Mouse (Mus musculus) liver, adult (tissue): Measurements from ENCODE around the gene Zfp366.
A peak's percentile ranks its signal among the peaks of the same experiment; 100 is the strongest.

ENCODE experiments used
- GATA4 ChIP-seq: IDR thresholded peaks from 2 replicates; pipeline ENCODE4 v1.6.1; 2014; ENCODE audit warnings: mild to moderate bottlenecking, low read length; ENCODE audit not compliant: insufficient replicate concordance

Gene Zfp366

DNA sequence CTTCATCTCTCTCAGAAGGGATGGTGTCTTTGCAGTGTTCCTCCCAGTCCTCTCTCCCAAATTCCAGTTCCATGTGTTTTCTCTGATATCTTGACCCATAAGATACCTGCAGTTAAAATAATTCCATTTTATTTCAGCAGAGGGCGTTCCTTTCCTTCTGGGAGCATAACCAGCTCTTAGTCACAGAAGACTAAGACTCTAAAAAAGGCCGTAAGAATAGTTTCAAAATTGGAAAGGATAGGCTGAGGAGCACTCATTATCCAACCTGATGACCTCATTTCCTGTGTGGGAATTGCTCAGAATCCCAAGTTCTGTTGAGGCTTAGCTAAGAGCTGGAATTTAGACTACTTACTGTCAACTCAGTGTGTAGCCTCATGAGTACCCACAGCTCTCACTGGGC, 14.3 kb upstream of the Zfp366 start:
- no peak for TF ChIP-seq GATA4

DNA sequence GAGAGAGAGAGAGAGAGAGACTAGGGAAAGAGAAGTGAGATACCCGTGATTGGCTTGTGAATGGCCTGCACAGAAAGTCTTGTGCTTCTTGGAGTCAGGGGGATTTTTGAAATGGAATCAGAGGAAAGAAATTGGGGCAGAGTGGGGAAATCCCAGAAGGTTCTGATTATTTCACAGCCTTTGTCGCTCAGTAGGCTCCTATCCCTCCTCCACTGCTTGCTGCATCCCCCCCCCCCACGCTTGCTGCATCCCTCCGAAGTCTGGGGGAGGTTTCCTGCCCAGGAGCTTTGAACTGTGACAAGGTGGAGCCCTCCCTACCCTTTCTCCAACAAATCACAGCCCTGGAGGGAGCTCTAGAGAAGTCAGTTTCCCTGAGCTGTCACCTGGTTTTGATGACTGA, 10.8 kb upstream of the Zfp366 start:
- TF ChIP-seq GATA4, result no peak

DNA sequence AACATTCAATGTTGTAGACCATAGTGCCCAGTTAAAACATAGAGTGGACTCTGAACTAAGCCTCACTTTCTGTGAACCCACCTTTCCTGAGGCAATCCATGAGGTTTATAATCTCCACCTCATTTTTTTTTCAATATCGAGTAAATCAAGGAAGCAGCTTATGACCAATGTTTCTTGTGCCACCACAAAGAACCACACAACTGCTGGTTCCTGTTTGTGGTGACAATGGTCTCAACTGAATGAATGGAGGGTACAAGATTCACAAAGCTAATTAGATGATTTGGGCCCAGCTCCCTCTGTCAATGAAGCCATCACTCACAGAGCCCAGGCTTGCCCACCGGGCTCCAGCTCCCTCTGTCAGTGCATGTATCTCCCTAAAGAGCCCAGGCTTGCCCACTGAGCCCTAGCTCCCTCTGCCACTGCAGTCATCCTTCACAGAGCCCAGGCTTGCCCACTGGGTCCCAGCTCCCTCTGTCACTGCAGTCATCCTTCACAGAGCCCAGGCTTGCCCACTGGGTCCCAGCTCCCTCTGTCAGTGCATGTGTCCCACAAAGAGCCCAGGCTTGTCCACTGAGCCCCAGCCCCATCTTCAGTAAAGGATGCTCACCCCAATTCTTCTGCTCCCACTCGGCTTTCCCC, 1.2 kb upstream of the Zfp366 start:
- TF ChIP-seq GATA4, result no peak

DNA sequence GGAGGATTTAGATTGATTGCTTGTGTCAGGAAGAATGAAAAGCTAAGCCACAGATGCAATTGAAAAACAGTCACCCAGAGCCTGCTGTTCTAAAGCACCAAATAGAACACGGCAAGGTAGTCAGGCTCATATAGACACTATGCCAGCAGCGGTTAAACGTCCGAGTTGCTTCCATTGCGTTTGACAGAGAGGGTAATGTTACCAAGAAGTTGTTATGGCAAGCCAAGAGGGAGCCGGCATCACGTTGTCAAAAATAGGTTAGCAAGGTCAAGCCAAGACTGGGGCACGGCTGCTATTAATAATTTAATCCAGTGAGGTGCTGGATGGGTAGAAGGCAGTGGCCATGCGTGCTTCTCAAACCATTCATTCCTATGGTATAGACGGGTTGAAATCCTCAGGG, 950 bp downstream of the Zfp366 start:
- no peak for TF ChIP-seq GATA4

DNA sequence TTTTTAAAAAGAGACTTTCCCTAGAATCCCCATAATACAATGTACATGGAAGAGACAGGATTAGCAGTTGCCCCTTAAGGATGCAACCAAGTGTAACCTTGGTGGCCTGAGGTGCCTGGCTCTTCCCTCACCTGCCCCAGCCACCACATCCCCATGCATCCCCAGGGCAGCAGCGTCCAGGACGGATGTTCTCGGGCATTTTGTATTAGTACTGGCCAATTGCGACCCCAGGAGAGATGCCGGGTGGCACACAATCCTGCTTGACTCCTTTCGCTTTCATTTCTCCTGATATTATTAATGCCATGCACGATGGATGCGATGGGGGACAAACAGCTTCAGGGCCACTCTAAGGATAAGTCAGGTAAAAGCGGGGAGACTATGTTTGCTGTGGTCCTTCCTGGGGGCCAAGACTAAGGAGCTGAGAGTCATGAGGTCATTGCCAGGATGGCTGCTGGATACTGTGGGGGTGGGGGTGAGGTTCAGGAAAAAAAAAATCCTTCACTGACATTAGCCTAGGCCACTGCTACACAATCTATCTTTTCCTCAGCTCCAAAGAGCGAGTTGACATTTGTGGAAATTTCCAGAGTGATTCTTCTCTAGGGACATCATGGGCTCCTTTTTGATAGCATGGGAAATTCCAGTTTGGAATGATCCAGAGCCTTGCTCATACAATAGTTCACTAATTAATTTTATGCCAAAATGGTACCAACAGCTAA, 1.7 kb downstream of the Zfp366 start:
- TF ChIP-seq GATA4, result no peak

DNA sequence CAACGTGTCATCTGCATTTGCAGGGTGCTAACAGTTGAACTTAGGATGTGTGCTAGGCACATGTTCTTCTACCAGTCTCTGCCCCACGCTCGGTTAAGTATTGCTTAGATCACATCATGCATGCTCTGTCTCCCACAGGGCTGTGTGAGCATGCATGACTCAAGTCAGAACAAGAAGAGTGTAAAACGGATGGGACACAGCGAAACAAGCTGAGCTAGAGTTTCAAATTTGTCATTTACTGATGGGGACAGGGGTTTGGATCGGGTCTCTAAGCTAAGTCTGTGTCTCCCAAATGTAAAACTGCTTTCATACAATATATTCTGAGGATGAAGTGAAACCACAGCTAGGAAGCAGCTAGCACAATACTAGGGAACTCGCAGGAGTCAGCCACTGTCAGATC, 2.2 kb downstream of the Zfp366 start:
- TF ChIP-seq GATA4, result no peak

DNA sequence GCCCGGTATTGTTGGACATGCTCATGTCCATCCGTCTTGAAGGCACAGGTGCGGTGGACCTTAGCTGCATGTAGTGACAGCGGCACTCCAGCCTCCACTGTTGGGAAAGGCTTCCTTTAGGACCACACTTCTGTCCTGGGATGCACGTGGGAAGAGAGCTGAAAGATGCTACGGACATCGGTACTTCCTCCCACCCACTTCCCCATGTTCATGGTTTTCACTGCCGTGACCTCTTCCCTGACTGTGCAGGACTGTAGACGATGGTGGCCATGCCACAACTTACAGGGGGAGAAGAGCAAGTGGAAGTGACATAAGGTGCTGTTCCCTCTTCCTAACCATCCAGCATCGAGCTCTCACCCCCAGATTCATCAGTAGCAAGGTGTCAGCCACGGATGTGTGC, 2.8 kb downstream of the Zfp366 start:
- TF ChIP-seq GATA4, result no peak

DNA sequence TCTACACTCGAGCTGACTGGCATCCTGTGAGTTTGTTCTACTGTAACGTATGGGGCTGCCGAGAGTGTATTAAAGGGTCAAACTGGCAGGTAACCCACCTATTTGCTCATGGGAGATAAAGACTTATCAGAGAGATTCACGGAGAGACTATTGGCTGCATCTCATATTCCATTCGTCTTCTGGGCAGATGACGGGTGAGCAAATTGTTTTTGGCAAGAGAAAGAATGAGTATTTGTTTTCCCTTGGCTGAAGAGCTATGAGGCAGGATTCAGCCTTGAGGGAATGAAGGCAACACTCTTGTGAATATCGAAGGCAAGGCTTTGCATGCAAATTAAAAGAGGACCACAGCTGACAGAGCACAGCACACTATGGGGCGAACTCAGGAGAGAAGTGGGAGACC, 4.0 kb downstream of the Zfp366 start:
- no peak for TF ChIP-seq GATA4

DNA sequence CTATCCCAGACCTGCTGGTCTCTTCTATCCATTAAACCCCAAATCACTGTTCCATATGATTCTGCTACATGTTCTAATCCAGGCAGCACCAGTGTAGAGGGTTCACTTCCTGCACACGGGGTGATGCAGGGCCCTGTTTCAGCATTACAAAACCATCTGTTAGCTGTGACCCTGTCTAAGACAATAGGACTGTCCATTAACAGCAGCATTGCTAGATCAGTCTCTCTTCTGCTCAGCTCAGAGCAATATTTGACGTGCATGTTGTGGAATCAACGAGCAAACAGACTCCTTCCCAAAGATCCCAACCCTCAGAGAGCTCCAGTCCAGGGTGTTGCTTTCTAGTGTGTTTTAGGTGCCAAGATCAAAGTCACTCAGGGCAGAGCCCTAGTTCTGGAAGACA, 5.0 kb downstream of the Zfp366 start:
- no peak for TF ChIP-seq GATA4

DNA sequence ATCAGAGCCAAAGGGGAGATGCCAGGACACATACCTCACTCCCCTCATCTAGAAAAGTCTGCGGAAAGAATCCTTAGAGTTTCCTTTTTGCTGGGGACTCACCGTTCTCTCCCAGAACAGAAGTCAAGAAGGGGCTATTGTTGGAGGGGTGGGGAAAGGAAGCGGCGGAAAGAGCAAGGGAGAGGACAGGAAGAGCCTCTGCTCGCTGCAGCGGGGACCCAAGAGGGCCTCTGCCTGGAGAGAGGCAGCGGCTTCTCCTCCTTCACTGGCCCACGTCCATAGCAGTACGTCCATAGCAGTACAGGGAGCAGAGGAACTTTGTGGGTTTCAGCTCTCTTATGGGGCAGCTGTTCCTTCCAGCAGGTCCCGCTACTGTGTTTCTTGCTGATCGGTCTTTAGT, 5.8 kb downstream of the Zfp366 start:
- TF ChIP-seq GATA4, result peak; percentile 30; the same call in 1 of the 2 replicates

DNA sequence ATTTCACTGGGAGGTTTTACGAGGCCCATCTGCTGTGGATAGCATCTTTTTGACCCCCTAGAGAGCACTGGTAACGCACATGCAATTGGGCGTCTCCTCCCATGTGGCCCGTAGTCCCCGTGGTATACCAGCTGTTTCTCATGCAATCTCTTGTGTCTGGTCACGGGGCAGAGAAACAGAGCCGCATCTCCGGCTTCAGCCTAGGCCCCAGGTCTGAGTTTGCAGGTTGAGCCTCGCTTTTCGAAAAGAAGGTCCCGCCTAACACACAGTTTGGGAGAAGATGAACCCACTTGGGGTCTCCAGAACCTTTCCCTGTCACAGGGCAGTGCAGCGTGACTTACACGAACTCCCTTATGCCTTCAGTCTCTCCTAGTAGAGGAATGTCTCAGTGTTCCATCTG, 6.4 kb downstream of the Zfp366 start:
- TF ChIP-seq GATA4, result no peak

DNA sequence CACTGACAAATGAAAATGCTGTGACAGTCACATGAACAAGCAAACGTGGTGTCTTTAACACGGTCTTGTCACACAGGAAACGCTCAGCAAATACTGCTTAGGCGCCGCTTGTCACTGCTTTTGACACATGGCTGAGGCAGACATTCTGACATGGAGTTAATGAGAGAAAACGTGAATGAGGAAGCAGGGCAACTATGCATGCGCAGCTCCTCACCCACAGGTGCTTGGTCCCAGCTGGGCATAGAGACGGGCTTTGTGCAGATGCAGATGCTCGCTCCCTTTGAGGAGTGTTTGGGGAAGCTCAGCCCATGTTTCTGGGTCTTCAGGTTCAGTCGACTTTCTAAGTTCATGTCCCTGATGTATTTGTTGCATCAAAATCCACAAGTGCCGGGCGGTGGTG, 11.7 kb downstream of the Zfp366 start:
- no peak for TF ChIP-seq GATA4

DNA sequence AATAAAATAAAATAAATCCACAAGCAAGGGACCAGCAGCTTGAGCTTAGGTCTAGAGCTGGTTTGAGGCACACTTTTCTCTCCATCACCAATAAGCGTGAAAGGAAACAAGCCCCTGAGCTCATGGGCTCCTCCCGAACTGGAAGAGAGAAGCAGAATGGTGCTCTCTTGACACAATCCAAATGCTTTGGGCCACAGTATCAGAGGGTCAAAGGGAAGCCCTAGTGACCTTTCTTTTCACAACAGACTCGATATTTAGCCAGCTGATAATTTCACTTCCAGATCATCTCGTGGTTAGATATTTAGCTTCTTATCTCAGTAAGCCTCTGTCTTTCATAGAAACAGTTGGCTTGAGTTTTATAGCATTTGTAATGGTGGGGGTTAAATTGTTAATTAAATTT, 12.2 kb downstream of the Zfp366 start:
- peak; percentile 38; the same call in 1 of the 2 replicates for TF ChIP-seq GATA4

DNA sequence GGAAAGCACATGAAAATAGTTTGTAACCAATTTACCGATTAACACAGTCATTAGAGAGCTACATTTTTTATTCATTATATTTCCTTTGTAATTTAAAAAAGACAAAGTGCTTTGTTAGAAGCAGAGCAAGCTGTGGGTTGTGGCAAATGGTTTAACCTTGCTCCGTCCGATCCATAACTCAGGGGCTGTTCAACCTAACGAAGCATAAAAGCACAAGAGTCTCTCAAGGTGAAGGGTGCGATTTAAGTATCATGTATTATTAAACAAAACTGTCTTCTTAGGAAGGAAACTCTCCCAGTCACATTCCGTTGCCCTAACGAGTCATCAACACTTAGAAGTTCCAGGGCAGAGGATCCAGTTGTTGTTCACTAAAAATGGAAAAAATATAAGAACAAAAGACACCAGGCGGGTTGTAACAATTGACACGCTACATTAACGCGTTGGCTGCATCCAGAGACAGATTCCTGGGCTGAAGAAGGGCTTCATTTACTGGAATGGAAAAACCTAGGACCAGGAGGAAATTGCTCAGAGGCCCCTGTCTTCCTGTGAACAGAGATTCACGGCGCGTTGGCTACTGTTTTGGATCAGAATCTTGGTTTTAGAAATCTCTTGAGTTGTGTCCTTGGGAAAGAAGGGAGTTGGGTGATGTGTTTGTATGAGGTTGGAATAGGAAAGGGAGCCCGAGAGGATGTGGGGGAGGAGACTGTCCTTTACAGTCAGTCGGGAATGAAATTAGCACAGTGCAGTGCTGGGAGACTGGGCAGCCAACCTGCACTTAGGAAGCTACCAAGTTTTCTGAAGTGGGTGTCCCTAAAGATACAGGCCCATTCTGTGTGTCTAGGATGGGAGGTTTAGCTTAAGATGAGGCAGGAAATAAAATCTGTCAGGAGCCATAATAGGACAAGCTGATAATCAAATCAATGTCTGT, 17.3 kb downstream of the Zfp366 start:
- TF ChIP-seq GATA4, result peak; percentile 10; the same call in 1 of the 2 replicates

DNA sequence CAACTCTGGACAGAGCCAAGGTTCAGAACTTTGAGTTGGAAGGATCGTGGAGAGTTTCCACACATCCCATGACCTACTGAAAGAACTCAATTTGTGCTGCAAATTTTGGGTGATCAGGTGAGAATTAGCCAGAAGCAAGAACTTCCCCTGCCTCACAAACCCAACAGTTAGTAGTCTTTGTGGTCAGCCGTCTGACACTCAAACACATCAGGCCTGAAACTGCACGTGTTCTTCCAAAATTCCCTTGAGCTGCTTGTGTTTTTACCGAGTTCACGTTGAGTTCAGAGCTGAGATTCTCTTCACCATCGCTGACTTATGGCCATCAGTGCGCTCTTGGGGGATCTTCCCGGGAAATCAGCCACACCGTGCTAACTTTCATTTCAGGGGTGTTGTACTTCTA, 22.6 kb downstream of the Zfp366 start:
- TF ChIP-seq GATA4, result no peak

DNA sequence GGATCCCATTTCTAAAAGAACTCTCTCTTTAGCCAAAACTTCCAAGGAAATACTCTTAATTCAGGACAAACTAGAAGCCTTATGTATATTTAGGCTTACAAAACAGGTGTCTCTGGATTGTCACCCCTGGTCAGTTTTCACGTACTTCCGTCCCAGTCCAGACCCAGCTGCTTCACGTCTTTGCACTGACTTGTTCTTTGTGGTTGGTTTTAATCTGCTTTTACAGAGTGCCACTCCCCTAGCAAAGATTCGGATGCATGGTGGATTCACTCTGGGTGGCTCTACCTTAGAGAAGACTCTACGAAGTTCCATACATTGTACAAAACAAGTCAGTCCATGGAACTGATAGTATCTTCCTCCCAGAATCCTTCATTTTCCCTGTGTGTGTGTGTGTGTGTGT, 25.2 kb downstream of the Zfp366 start:
- no peak for TF ChIP-seq GATA4
